Mouse (Mus musculus): ENCODE results near the gene Sgta. TPM values are rescaled to one million over a fixed set of nuclear protein-coding genes. Genes with fewer than 3 reads are reported as not detected.
"Not testable (repeated sequence)": the region's sequence is repeated elsewhere in the genome, so short reads cannot be mapped to it uniquely, and the experiment has no call there.

The Sgta gene
- total and polyA plus RNA-seq, 3 experiments: 100 to 1,019 (median 152) TPM

- TF ChIP-seq MEF2A (IDR thresholded peaks at IDR 0.05; ENCODE audit: extremely low read depth, insufficient replicate concordance, low read depth, low read length, poor library complexity, severe bottlenecking): no peak
These were observed 4.8 kb downstream of the Sgta start (continued) for GRCm38 (mm10) chr10:81055169-81055568.

- Histone ChIP-seq H3K27me3 (ENCODE audit: control insufficient read depth in 1 of 2, insufficient read depth in 2 of 2, low read length in 2 of 2) (no peaks in the 10 kb centered on the region), H3K27ac (ENCODE audit: control insufficient read depth, low read depth, low read length) (no peak overlapping the region), H3K9me3 (replicated peaks; ENCODE audit: insufficient read depth, low read length) (no peaks in the 10 kb centered on the region), H3K79me2 (ENCODE audit: control insufficient read depth, insufficient read depth, low read length, poor library complexity) (peaks cover 23% of the 10 kb centered on the region), H3K9ac (ENCODE audit: control insufficient read depth, low read depth, low read length, poor library complexity, severe bottlenecking) (no peak overlapping the region), H3K4me1 (ENCODE audit: control insufficient read depth in 1 of 2, insufficient read depth in 2 of 2, low read length in 2 of 2) (no peaks in the 10 kb centered on the region), H3K4me3 (ENCODE audit: control insufficient read depth in 1 of 2, insufficient read depth in 1 of 2, low read depth in 2 of 2, low read length in 2 of 2) (no peak overlapping the region), H3K36me3 (ENCODE audit: control insufficient read depth in 1 of 2, insufficient read depth in 2 of 2, low read length in 2 of 2) (peaks cover 0 to 5% of the 10 kb centered on the region in 2 experiments; a peak in 2 of 4 replicates)
- no peak for DNase-seq (ENCODE audit: low read depth, low spot score)
- TF ChIP-seq KAT2A (conservative IDR thresholded peaks at IDR 0.05; ENCODE audit: low read depth, low read length) (no peak), ZC3H11A (IDR thresholded peaks at IDR 0.05; ENCODE audit: low read depth, low read length) (no peak), SIN3A (IDR thresholded peaks at IDR 0.05; ENCODE audit: low read length) (no peak), TBP (IDR thresholded peaks at IDR 0.05; ENCODE audit: low read depth, low read length) (no peak), ZNF384 (IDR thresholded peaks at IDR 0.05; ENCODE audit: low read depth, low read length) (no peak), CHD2 (IDR thresholded peaks at IDR 0.05; ENCODE audit: low read length) (no peak), CHD1 (IDR thresholded peaks at IDR 0.05; ENCODE audit: low read depth, low read length) (no peak)
These were observed 7.4 kb downstream of the Sgta start for GRCm38 (mm10) chr10:81052577-81052976.

GRCm38 (mm10) chr10:81051133-81051532, 8.8 kb downstream of the Sgta start:
- H3K9me3 ChIP-seq (replicated peaks; ENCODE audit: insufficient read depth, low read length): no peaks in the 10 kb centered on the region
- no peak overlapping the region for H3K27ac ChIP-seq (ENCODE audit: control insufficient read depth, low read depth, low read length)
- peaks cover 9% of the 10 kb centered on the region; the same call in 1 of the 2 replicates for H3K79me2 ChIP-seq (ENCODE audit: control insufficient read depth, insufficient read depth, low read length, poor library complexity)
- H3K36me3 ChIP-seq (ENCODE audit: control insufficient read depth in 1 of 2, insufficient read depth in 2 of 2, low read length in 2 of 2): peaks cover 0 to 5% of the 10 kb centered on the region in 2 experiments; a peak in 2 of 4 replicates
- H3K4me1 ChIP-seq (ENCODE audit: control insufficient read depth in 1 of 2, insufficient read depth in 2 of 2, low read length in 2 of 2): no peaks in the 10 kb centered on the region
- no peak for DNase-seq (ENCODE audit: low read depth, low spot score)
- H3K9ac ChIP-seq (ENCODE audit: control insufficient read depth, low read depth, low read length, poor library complexity, severe bottlenecking): no peak overlapping the region
- H3K27me3 ChIP-seq (ENCODE audit: control insufficient read depth in 1 of 2, insufficient read depth in 2 of 2, low read length in 2 of 2): no peaks in the 10 kb centered on the region
- 0 out of 2 replicates have a peak, but pooled peaks have one; percentile 7 for TF ChIP-seq TAL1 (IDR thresholded peaks at IDR 0.05; ENCODE audit: low read length)
- TF ChIP-seq MAX (IDR thresholded peaks at IDR 0.05; ENCODE audit: low read length): no peak
- H3K4me3 ChIP-seq (ENCODE audit: control insufficient read depth in 1 of 2, insufficient read depth in 1 of 2, low read depth in 2 of 2, low read length in 2 of 2): no peak overlapping the region

- DNase-seq (ENCODE audit: low read depth, low spot score): peak; percentile 62
- no peaks in the 10 kb centered on the region for H3K27me3 ChIP-seq (ENCODE audit: control insufficient read depth in 1 of 2, insufficient read depth in 2 of 2, low read length in 2 of 2)
- no peaks in the 10 kb centered on the region for H3K9me3 ChIP-seq (replicated peaks; ENCODE audit: insufficient read depth, low read length)
- H3K4me3 ChIP-seq (ENCODE audit: control insufficient read depth in 1 of 2, insufficient read depth in 1 of 2, low read depth in 2 of 2, low read length in 2 of 2): no peak overlapping the region
- no peak overlapping the region for H3K9ac ChIP-seq (ENCODE audit: control insufficient read depth, low read depth, low read length, poor library complexity, severe bottlenecking)
- peaks cover 0 to 5% of the 10 kb centered on the region in 2 experiments; a peak in 2 of 4 replicates for H3K36me3 ChIP-seq (ENCODE audit: control insufficient read depth in 1 of 2, insufficient read depth in 2 of 2, low read length in 2 of 2)
- peaks cover 8% of the 10 kb centered on the region; the same call in 1 of the 2 replicates for H3K79me2 ChIP-seq (ENCODE audit: control insufficient read depth, insufficient read depth, low read length, poor library complexity)
- no peak for TF ChIP-seq KAT2A (conservative IDR thresholded peaks at IDR 0.05; ENCODE audit: low read depth, low read length)
- no peak for TF ChIP-seq ZNF384 (IDR thresholded peaks at IDR 0.05; ENCODE audit: low read depth, low read length)
- TF ChIP-seq HCFC1 (IDR thresholded peaks at IDR 0.05; ENCODE audit: low read depth, low read length): no peak
- peak; percentile 49 for TF ChIP-seq SMC3 (IDR thresholded peaks at IDR 0.05; ENCODE audit: low read depth, low read length)
- TF ChIP-seq SIN3A (IDR thresholded peaks at IDR 0.05; ENCODE audit: low read length): 0 out of 2 replicates have a peak, but pooled peaks have one; percentile 24
- TF ChIP-seq CTCF (IDR thresholded peaks at IDR 0.05 in 2 of 3, conservative IDR thresholded peaks at IDR 0.05 in 1 of 3; ENCODE audit: control insufficient read depth in 1 of 3, insufficient read depth in 1 of 3, low read depth in 2 of 3, low read length in 3 of 3, poor library complexity in 1 of 3, severe bottlenecking in 1 of 3): peak; percentile 58 to 66 (median 61)
- TF ChIP-seq ZC3H11A (IDR thresholded peaks at IDR 0.05; ENCODE audit: low read depth, low read length): 0 out of 2 replicates have a peak, but pooled peaks have one; percentile 18
- no peak for TF ChIP-seq TBP (IDR thresholded peaks at IDR 0.05; ENCODE audit: low read depth, low read length)
- peak; percentile 35 for TF ChIP-seq RAD21 (IDR thresholded peaks at IDR 0.05; ENCODE audit: low read depth, low read length)
- no peaks in the 10 kb centered on the region for H3K4me1 ChIP-seq (ENCODE audit: control insufficient read depth in 1 of 2, insufficient read depth in 2 of 2, low read length in 2 of 2)
- H3K27ac ChIP-seq (ENCODE audit: control insufficient read depth, low read depth, low read length): no peak overlapping the region
These were observed 9.3 kb downstream of the Sgta start for GRCm38 (mm10) chr10:81050645-81051044.

GRCm38 (mm10) chr10:81045246-81045645, 14.7 kb downstream of the Sgta start:
- H3K4me3 ChIP-seq (ENCODE audit: control insufficient read depth in 1 of 2, insufficient read depth in 1 of 2, low read depth in 2 of 2, low read length in 2 of 2); H3K79me2 ChIP-seq (ENCODE audit: control insufficient read depth, insufficient read depth, low read length, poor library complexity); H3K27me3 ChIP-seq (ENCODE audit: control insufficient read depth in 1 of 2, insufficient read depth in 2 of 2, low read length in 2 of 2); H3K9me3 ChIP-seq (replicated peaks; ENCODE audit: insufficient read depth, low read length); H3K9ac ChIP-seq (ENCODE audit: control insufficient read depth, low read depth, low read length, poor library complexity, severe bottlenecking); DNase-seq (ENCODE audit: low read depth, low spot score); H3K4me1 ChIP-seq (ENCODE audit: control insufficient read depth in 1 of 2, insufficient read depth in 2 of 2, low read length in 2 of 2); H3K27ac ChIP-seq (ENCODE audit: control insufficient read depth, low read depth, low read length); H3K36me3 ChIP-seq (ENCODE audit: control insufficient read depth in 1 of 2, insufficient read depth in 2 of 2, low read length in 2 of 2): not testable (repeated sequence)

Measured in MEL (cell line).